Mouse (Mus musculus): ENCODE measurements around the gene Strap.

- TF ChIP-seq GATA1 (IDR thresholded peaks at IDR 0.05; ENCODE audit: borderline replicate concordance, low read length) (no peak), FLI1 (IDR thresholded peaks at IDR 0.05; ENCODE audit: low read length) (no peak)
These were observed 47.2 kb upstream of the Strap start for GRCm38 (mm10) chr6:137687667-137688066.

Data from megakaryocyte, embryonic 14.5 days (primary cell).